Mouse (Mus musculus): Measurements from ENCODE around the gene Usp3. TPM values are rescaled to one million over a fixed set of nuclear protein-coding genes. Genes with fewer than 3 reads are reported as not detected.

Usp3 gene
- total RNA-seq, 2 experiments from 2014 or later = 31.2 to 38.7 TPM

DNA sequence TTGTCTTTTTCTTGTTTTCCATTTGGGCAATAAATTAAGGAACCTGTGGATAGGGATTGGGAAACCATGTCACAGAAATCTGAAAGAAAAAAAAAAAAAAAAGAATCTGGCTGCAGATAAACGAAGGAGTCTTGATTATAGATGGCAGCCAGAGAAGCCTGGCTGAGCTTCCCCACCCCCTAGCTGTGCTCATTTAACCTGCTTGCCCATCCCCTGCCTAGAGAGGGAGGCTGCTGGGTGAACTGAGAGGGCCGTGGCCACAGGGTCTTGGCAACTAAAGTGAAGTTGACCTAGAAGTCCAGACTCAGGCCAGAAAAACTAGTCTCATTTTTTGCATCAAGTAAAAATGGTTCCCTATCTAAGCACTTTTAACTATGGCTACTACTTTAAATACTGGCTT is 82.0 kb downstream of the Usp3 start:
- peak in 1 of 2 experiments; percentile 48 for DNase-seq

GRCm38 (mm10) chr9:66510351-66510841 is 82.5 kb downstream of the Usp3 start:
- no peak for DNase-seq

- no peak for DNase-seq
These were observed 84.0 kb downstream of the Usp3 start for GRCm38 (mm10) chr9:66508890-66509399.

DNA sequence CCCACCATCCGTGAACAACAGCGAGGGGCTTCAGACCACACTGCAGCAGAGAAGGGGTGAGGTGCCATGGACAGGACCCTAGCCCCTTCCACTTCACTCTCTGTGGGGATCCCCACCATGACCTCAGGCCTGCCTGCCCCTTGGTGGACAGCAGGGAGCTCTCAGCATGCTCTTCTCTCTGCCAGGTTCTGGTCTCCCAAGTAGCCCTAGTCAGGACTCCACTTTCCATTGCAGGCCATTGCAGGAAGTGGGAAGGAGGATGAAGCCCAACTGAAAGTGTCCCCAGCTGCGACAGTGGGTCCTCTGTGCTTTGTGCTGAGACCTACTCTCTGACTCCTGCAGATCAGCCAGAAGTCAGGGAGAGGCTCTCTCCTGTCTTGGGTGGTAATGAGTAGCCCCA is 85.3 kb downstream of the Usp3 start:
- DNase-seq = no peak

GRCm38 (mm10) chr9:66506424-66506823 is 86.5 kb downstream of the Usp3 start:
- DNase-seq = no peak

DNA sequence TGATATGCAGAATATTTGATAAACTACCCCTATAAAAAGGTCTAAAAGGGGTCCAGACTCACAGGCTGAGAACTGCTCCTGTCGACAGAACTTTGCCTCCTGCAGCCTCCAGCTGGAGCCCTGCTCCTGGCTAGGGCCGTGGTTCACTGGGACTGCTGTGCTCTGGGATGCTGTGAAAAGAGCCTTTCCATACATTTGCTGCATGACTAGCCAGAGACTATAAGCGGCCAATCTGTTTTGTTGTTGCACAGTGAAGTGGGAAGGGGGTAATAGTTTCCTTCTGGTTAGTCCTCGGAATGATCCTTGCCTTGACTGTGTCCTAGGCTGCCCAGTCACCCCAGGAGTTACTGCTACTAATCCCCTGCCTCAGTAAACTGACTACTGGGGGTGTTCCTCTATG is 86.9 kb downstream of the Usp3 start:
- no peak for DNase-seq

DNA sequence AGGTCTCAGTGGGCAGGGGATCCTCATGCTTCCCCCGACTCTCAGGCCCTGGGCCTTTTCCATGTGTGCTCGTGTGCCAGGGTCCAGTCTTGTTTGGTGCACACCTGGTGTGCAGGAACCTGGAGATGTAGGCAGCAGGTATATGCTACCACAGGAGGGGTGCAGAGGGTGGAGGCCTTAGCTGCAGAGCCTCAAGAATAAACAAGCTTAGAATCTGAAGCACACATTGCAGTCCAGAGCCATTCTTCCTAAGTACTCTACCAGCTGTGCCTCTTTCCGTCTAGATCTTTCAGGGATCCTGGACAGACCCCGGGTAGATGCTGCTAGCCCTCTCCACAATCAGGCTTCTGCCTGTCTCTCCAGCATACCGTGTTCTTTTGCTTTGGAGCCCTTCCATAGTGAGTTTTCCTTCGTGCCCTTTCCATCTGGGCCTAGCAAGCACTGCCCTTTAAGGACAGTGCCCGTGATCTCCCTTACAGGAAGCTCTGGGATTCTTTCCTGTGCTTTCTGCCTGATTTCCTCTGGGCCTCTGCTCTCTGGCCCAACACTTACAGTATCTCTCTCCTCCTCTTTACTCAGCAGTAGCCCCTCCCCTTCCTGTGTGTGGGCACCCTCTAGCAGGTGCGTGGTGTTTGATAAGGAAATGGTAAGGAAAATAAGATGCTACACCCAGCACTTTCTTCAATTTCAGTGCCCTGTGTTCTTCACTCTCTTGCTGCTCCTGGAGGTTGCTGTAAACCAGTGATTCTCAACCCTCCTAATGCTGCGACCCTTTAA is 87.6 kb downstream of the Usp3 start:
- no peak for DNase-seq

DNA sequence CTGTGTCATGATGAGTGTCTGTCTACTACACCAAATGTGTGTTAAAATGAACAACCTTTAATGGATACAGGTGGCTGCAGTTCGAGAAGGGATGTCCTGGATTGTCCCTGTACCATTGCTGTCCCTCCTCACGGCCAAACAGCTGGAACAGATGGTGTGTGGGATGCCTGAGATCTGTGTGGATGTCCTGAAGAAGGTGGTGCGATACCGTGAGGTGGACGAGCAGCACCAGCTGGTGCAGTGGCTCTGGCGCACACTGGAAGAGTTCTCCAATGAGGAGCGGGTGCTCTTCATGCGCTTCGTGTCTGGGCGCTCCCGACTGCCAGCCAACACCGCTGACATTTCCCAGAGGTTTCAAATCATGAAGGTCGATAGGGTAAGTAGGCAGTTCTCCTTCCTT is 88.4 kb downstream of the Usp3 start:
- no peak for DNase-seq

- DNase-seq = no peak
These were observed 89.0 kb downstream of the Usp3 start for GRCm38 (mm10) chr9:66503879-66504411.

GRCm38 (mm10) chr9:66501248-66501647 is 91.7 kb downstream of the Usp3 start:
- no peak for DNase-seq

DNA sequence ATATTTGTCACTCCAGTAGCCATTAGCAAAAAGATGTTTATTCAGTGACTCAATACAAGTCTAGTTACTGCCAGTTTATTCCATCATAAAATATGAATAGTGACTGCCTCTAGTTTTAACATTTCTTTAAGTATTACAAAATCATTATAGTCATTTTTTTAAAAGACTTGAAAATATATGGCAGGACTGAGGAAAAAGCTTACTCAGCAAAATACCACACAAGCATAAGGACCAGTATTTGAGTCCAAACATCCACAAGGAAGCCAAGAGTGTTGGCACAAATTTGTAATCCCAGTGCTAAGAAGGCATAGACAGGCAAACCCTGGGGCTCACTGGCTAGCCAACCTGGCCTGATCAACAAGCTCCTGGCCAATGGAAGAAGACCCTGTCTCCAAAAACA is 99.0 kb downstream of the Usp3 start:
- DNase-seq = no peak

- DNase-seq = no peak
These were observed 100.6 kb downstream of the Usp3 start for GRCm38 (mm10) chr9:66492361-66492760.

DNA sequence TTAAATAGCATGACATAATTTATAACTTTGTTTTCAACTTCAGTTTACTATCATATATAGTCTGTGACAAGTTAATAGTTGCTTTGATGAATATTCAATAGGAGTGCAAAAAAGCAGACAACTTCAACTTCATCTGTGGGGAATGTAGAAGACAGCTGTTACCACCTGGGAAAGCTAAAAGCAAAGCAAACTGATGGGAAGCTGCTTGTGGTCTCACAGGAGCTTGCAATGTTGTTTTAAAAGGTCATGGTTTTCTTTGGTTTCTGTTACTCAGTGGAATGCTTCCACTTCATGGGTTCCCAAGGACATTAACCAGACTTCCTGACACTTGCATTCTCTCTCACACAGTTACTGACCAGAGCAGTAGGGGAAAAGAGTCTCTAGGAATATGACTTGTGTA is 104.2 kb downstream of the Usp3 start:
- no peak for DNase-seq

DNA sequence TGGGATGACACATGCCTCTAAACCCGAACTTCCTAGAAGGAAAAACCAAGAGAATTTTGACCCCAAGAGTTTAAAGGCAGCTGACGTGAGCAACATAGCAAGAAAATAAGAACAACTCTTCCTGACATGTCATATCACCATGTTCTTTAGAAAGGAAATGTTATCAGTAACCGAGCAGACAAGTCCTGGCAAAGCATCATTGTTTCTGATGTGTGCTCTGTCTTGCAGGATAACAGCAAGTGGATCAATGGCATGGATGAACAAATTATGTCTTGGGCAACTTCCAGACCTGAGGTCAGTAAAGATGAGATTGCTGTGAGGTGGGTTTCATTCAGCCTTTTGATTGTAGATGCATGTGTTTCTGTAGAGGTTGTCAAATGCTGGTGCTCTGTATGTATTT is 109.5 kb downstream of the Usp3 start:
- no peak for DNase-seq

DNA sequence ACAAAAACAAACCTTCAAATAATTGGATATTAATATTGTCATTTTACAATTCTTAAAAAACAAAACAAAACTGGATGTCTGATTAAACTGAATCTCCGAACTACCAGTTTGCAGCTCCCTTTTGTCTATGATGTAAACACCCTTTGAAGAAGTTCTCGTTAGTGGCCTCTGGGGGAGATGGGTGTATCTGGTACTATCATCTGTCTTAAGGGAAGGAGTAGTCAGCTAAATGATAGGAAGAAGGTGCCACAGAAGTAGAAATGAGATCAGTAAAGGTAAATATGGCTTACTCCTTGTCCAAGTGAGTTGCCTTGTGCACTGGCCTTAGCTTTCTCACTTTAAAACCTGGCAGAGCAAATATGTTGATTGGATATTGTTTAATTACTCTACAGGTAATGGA is 115.2 kb downstream of the Usp3 start:
- DNase-seq = no peak

- DNase-seq = peak; percentile 20 to 35
These were observed 127.9 kb downstream of the Usp3 start for GRCm38 (mm10) chr9:66465087-66465486.

Other genes starting within 250 kb of the Usp3 start
- gene Herc1, start 242.7 kb downstream of the Usp3 start, total RNA-seq (2021) = 10 to 100 TPM; 38.9 to 47.6 TPM
- gene Fbxl22, start 78.5 kb downstream of the Usp3 start, total RNA-seq (2021) = under 1 TPM; 0.30 to 0.63 TPM
- under 1 TPM; 0.13 to 0.23 TPM for gene Car12, start 120.5 kb upstream of the Usp3 start, total RNA-seq (2021)
- 1 to 10 TPM; 4.7 to 5.5 TPM for gene Aph1b, start 202.3 kb upstream of the Usp3 start, total RNA-seq (2021)
- under 1 TPM in 1 of 2 experiments, not detected in 1; 0.26 TPM for gene Gm10647, start 203.9 kb upstream of the Usp3 start, total RNA-seq (2021)
- gene Aph1c, start 241.6 kb upstream of the Usp3 start, total RNA-seq (2021) = 10 to 100 TPM in 1 of 2 experiments, 1 to 10 TPM in 1; 6.6 to 11.4 TPM